Mouse (Mus musculus): Measurements from ENCODE around the gene Frmd4b.

Frmd4b gene

GRCm38 (mm10) chr6:97308562-97308961 lies 308.8 kb downstream of the Frmd4b start:
- DNase-seq = no peak

- DNase-seq = no peak
Measured at GRCm38 (mm10) chr6:97307231-97307630, 310.1 kb downstream of the Frmd4b start.

GRCm38 (mm10) chr6:97306351-97306750 lies 311.0 kb downstream of the Frmd4b start:
- DNase-seq = no peak

GRCm38 (mm10) chr6:97305491-97305890 lies 311.9 kb downstream of the Frmd4b start:
- DNase-seq = no peak

- no peak for DNase-seq
Measured at GRCm38 (mm10) chr6:97305010-97305409, 312.3 kb downstream of the Frmd4b start.

- DNase-seq = no peak
Measured at GRCm38 (mm10) chr6:97303277-97304109, 313.8 kb downstream of the Frmd4b start.

GRCm38 (mm10) chr6:97302303-97302702 lies 315.0 kb downstream of the Frmd4b start:
- DNase-seq = no peak

- no peak for DNase-seq
Measured at GRCm38 (mm10) chr6:97300659-97301058, 316.7 kb downstream of the Frmd4b start.

- no peak for DNase-seq
Measured at GRCm38 (mm10) chr6:97300180-97300579, 317.2 kb downstream of the Frmd4b start.

GRCm38 (mm10) chr6:97297151-97297550 lies 320.2 kb downstream of the Frmd4b start:
- DNase-seq = no peak

GRCm38 (mm10) chr6:97295866-97296527 lies 321.3 kb downstream of the Frmd4b start:
- DNase-seq = no peak

- DNase-seq = no peak
Measured at GRCm38 (mm10) chr6:97295416-97295815, 321.9 kb downstream of the Frmd4b start.

GRCm38 (mm10) chr6:97293667-97294569 lies 323.4 kb downstream of the Frmd4b start:
- DNase-seq = no peak

- DNase-seq = no peak
Measured at GRCm38 (mm10) chr6:97292894-97293293, 324.4 kb downstream of the Frmd4b start.

- no peak for DNase-seq
Measured at GRCm38 (mm10) chr6:97292096-97292495, 325.2 kb downstream of the Frmd4b start.

GRCm38 (mm10) chr6:97291159-97291908 lies 326.0 kb downstream of the Frmd4b start:
- DNase-seq = no peak

- DNase-seq = no peak
Measured at GRCm38 (mm10) chr6:97290687-97291086, 326.7 kb downstream of the Frmd4b start.

- DNase-seq = no peak
Measured at GRCm38 (mm10) chr6:97289838-97290237, 327.5 kb downstream of the Frmd4b start.

GRCm38 (mm10) chr6:97289316-97289820 lies 328.0 kb downstream of the Frmd4b start:
- no peak for DNase-seq

GRCm38 (mm10) chr6:97288047-97288855 lies 329.1 kb downstream of the Frmd4b start:
- DNase-seq = no peak

GRCm38 (mm10) chr6:97286332-97286731 lies 331.0 kb downstream of the Frmd4b start:
- no peak for DNase-seq

All from right cerebral cortex, postnatal 4 days (tissue).